Mouse (Mus musculus) intestine, embryonic 15.5 days (tissue): ENCODE measurements around the gene Pex5. TPM values are rescaled to one million over a fixed set of nuclear protein-coding genes. Genes with fewer than 3 reads are reported as not detected.

Source experiments
- ATAC-seq: fragments of 200-750 bp; cut with Nextera tagmentation; 2 replicates; pipeline ENCODE4 v1.8.0; 2017; ENCODE audit warnings: moderate TSS enrichment, moderate library complexity
- H3K27ac ChIP-seq: fragments of 300-500 bp; sonication (generic); 2 replicates; pipeline ENCODE4 v1.5.1; 2015; ENCODE audit warnings: mild to moderate bottlenecking, inconsistent platforms
- H3K27me3 ChIP-seq: fragments of 300-500 bp; sonication (generic); replicated peaks from 2 replicates; pipeline ENCODE4 v1.6.1; 2015; ENCODE audit warnings: inconsistent platforms
- H3K36me3 ChIP-seq: fragments of 300-500 bp; sonication (generic); 2 replicates; pipeline ENCODE4 v1.6.1; 2015; ENCODE audit warnings: inconsistent platforms
- H3K4me1 ChIP-seq: fragments of 300-500 bp; sonication (generic); replicated peaks from 2 replicates; pipeline ENCODE4 v1.6.1; 2015; ENCODE audit warnings: inconsistent platforms
- H3K4me2 ChIP-seq: fragments of 300-500 bp; sonication (generic); replicated peaks from 2 replicates; pipeline ENCODE4 v1.6.1; 2015; ENCODE audit warnings: mild to moderate bottlenecking, inconsistent platforms
- H3K4me3 ChIP-seq: fragments of 300-500 bp; sonication (generic); replicated peaks from 2 replicates; pipeline ENCODE4 v1.5.1; 2015; ENCODE audit warnings: inconsistent platforms
- H3K9ac ChIP-seq: fragments of 300-500 bp; sonication (generic); 2 replicates; pipeline ENCODE4 v1.6.1; 2015; ENCODE audit warnings: inconsistent platforms
- H3K9me3 ChIP-seq: fragments of 300-500 bp; sonication (generic); 2 replicates; pipeline ENCODE4 v1.6.1; 2016; ENCODE audit warnings: inconsistent platforms
- WGBS: fragments of 180-500 bp; shearing (Covaris S2); methylation state at CpG from one replicate; pipeline ENCODE4 v1.1.7; 2015; 5-methylcytosine and 5-hydroxymethylcytosine counted together
- polyA plus RNA-seq: library from polyadenylated mRNA; unstranded; fragments of >200 nt; fragmentation: Nextera tagmentation; extraction: Ambion mirVana; gene quantifications from 2 replicates; pipeline ENCODE4 v1.2.1, GENCODE M21; 2015

Gene Pex5
- polyA plus RNA-seq, 1 experiment from 2014 or later = 41.8 TPM

DNA sequence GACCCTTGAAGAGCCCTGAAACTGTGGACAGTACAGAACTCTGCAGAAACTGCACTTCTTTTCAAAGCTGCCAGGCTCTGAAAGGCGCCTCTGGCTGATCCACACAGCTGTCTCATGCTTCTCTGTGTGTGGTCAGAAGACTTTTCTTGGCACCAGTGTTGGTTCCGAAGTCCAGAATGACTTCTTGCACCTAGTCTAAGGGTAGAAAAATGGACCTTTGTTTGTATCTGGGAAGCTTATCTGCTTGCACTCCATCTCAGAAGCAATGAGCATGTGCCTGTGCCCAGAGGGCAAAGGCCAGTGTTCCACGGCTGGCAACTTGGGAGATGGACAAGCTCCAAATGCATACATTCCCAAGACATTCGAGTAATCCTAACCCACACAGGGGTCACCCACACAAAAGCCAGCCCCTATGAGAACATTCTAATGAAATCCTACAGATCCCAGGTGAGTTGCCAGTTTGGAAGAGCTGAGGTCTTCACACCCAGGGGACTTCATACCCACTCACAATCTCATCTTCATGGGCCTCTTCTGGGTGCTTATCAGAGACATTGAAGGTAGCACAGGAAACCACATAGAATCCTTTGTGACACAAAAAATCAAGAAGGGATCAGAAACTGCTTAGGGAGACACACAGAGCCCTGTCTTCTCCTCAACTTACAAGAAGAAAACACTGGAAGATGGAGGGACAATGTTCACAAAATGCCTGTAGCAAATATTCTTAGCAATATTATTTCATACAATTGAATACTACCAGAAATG is 37.2 kb downstream of the Pex5 start:
- no peaks in the 10 kb centered on the region for H3K4me1 ChIP-seq
- ATAC-seq = peak; percentile 83
- no peak overlapping the region for H3K9ac ChIP-seq
- no peak overlapping the region for H3K4me2 ChIP-seq
- no peak overlapping the region for H3K4me3 ChIP-seq
- H3K27ac ChIP-seq = no peak overlapping the region
- no peaks in the 10 kb centered on the region for H3K9me3 ChIP-seq
- no peaks in the 10 kb centered on the region for H3K36me3 ChIP-seq
- H3K27me3 ChIP-seq = no peaks in the 10 kb centered on the region
- 60% methylated on average over 4 of the region's 4 CpGs for WGBS

DNA sequence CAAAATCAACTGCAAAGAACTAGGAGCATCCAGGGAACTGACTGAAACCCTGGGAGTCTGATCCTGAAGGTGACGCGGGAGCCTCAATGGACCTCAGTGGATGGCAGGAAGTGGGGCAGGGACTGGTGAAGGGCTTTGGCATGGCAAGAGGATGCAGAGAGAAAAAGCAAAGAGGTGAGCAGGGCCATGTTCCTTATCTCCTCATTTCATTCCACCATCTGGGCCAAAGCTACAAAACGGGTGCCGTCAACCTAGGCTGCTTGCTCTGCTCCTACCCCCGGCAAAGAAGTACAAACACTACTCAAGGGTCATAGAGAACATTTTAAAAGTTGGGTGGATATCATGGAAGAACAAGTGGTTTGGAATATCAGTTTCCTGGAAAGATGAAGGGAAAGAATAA is 38.6 kb downstream of the Pex5 start:
- WGBS = 85% methylated on average over 5 of the region's 5 CpGs
- Histone ChIP-seq H3K27ac (no peak overlapping the region), H3K4me3 (no peak overlapping the region), H3K9ac (no peak overlapping the region), H3K9me3 (no peaks in the 10 kb centered on the region), H3K27me3 (no peaks in the 10 kb centered on the region), H3K4me1 (no peaks in the 10 kb centered on the region), H3K4me2 (no peak overlapping the region), H3K36me3 (no peaks in the 10 kb centered on the region)
- no peak for ATAC-seq

DNA sequence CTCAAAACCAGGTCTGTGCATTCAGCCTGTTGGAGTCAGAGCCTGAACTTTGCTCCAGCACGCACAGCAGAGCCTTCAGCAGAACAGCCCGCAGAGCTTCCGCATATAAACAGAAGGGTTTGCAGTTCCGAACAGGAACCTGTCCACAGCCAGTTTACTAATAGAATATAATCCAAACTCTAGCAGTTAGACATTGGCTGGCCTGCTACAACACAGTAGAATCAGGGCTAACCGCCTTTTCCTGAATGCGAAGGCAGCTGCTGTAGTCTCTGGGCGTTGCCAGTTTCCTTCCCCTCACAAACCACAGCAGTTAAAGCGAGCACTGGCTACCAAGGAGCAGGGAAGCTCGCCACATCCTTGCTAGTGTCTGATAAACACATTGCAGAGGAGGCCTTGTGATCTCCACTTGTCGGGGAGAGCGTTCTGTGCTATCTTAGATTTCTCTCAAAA is 39.4 kb downstream of the Pex5 start:
- no peak overlapping the region for H3K4me2 ChIP-seq
- no peak overlapping the region for H3K4me3 ChIP-seq
- H3K4me1 ChIP-seq = no peaks in the 10 kb centered on the region
- no peaks in the 10 kb centered on the region for H3K36me3 ChIP-seq
- 60% methylated on average over 11 of the region's 11 CpGs for WGBS
- no peaks in the 10 kb centered on the region for H3K9me3 ChIP-seq
- H3K9ac ChIP-seq = no peak overlapping the region
- no peak overlapping the region for H3K27ac ChIP-seq
- peak; percentile 68 for ATAC-seq
- no peaks in the 10 kb centered on the region for H3K27me3 ChIP-seq

DNA sequence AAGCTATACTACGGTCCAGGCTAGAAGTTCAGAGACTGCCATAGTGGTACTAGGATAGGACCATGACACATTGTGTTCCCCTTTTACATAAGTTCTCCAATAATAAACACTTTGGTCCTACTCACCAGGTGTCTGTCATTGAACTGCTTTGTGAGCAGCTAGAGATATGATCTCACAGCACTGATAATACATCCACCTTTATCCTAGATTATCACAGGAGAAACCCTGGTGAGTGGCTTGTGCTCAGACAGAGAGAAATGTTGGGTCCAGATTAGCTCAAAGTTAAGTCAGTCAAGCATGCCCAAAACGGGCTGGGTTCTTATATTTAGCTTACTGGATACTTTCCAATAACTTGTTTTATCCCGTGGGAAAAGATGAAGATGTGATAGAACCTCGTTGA is 40.2 kb downstream of the Pex5 start:
- Histone ChIP-seq H3K4me2 (no peak overlapping the region), H3K9ac (no peak overlapping the region), H3K4me3 (no peak overlapping the region), H3K9me3 (no peaks in the 10 kb centered on the region), H3K4me1 (no peaks in the 10 kb centered on the region), H3K27ac (no peak overlapping the region), H3K36me3 (no peaks in the 10 kb centered on the region), H3K27me3 (no peaks in the 10 kb centered on the region)
- ATAC-seq = no peak
- WGBS = 79% methylated on average over 4 of the region's 4 CpGs

DNA sequence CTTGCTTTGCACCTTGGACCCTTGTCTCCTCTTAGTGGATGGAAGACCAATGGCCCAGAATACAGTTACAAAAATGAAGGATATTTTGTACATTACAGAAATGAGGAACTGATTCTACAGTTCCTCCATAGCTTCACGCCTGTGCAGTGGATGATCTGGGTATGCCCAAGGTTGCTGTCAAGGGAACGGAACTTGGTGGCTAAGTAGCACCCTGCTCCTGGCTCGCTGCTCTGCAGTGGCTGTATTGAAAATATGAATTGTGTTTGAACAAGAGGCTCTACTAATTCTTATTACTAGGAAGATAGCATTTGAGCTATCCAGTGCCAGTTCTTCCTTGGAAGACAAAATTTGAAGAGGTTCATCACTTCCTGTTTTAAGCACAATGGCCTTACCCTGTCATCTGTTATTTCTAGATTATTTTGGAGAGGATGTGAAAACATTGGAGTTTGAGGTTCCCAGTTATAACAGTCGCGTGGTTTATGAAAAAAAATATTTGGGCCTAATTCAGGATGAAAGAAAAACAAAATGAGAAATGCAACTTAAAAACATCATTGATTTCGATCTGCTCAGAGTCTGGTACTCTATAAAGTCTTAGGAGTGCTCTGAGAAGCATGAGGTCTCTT is 41.2 kb downstream of the Pex5 start:
- Histone ChIP-seq H3K4me2 (no peak overlapping the region), H3K36me3 (no peaks in the 10 kb centered on the region), H3K4me1 (no peaks in the 10 kb centered on the region), H3K4me3 (no peak overlapping the region), H3K9ac (no peak overlapping the region), H3K27me3 (no peaks in the 10 kb centered on the region), H3K9me3 (no peaks in the 10 kb centered on the region), H3K27ac (no peak overlapping the region)
- WGBS = 81% methylated on average over 6 of the region's 6 CpGs
- no peak for ATAC-seq

DNA sequence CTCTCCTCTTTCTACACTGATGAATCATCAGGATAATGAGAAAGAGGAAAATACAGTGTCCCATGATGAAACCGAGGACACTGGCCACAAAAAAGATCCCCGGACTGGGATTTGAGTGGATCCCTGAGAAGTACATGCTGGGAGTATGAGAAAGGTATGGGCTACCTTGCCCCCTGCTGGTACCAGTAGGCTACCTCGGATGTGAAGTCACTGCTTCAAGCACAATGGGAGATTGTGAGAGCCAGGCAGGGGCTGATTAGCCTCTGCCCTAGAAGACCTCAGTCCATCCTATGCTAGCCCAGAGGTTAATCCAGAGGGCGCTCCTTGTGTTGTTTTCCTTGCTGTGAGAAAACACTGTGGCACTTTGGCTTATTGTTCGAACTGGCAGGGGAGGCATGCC is 50.5 kb downstream of the Pex5 start:
- no peaks in the 10 kb centered on the region for H3K36me3 ChIP-seq
- no peaks in the 10 kb centered on the region for H3K27me3 ChIP-seq
- H3K27ac ChIP-seq = no peak overlapping the region
- no peaks in the 10 kb centered on the region for H3K4me1 ChIP-seq
- no peak for ATAC-seq
- no peak overlapping the region for H3K4me3 ChIP-seq
- H3K9ac ChIP-seq = no peak overlapping the region
- H3K4me2 ChIP-seq = no peak overlapping the region
- WGBS = 57% methylated on average over 5 of the region's 5 CpGs
- H3K9me3 ChIP-seq = no peaks in the 10 kb centered on the region

DNA sequence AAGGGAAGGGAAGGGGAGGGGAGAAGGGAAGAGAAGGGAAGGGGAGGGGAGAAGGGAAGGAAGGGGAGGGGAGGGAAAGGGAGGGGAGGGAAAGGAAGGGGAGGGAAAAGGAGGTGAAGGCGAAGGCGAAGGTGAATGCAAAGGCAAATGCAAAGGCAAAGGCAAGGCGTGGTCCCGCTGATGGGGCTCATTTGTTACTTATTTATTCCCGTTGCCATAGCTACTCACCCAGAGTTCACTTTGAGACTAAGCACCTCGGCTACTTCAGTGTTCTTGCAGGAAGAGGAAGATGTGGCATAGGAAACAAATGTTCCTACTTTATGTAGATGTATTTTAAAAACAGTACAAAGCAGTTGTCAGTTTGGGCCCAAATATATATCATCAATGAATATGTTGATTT is 54.3 kb downstream of the Pex5 start:
- H3K36me3 ChIP-seq = no peaks in the 10 kb centered on the region
- no peak overlapping the region for H3K27ac ChIP-seq
- no peak overlapping the region for H3K4me2 ChIP-seq
- H3K4me1 ChIP-seq = no peaks in the 10 kb centered on the region
- WGBS = 49% methylated on average over 6 of the region's 6 CpGs
- H3K9me3 ChIP-seq = no peaks in the 10 kb centered on the region
- H3K9ac ChIP-seq = no peak overlapping the region
- no peak overlapping the region for H3K4me3 ChIP-seq
- no peaks in the 10 kb centered on the region for H3K27me3 ChIP-seq
- no peak for ATAC-seq

DNA sequence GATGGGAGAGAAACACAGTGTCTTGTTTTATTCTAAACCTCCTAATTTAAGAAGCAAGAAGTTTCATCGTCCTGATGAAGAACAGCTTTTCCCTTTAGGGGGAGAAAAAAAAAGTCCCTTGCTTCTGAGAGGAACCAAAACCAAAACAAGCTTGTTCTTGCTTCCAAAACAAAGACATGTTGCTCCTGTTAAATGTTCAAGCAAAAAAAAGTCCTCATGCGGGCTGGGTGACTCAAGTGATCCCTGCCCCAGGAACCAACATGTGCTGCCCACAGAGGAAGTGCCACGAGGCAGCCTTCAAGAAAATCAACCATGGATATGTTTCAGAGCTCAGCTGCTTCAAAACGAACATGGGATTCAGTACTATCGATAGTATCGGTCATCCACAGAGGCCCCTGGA is 55.9 kb downstream of the Pex5 start:
- 78% methylated on average over 6 of the region's 6 CpGs for WGBS
- Histone ChIP-seq H3K9ac (no peak overlapping the region), H3K4me2 (no peak overlapping the region), H3K4me3 (no peak overlapping the region), H3K36me3 (no peaks in the 10 kb centered on the region), H3K9me3 (no peaks in the 10 kb centered on the region), H3K27me3 (no peaks in the 10 kb centered on the region), H3K4me1 (no peaks in the 10 kb centered on the region), H3K27ac (no peak overlapping the region)
- ATAC-seq = no peak

DNA sequence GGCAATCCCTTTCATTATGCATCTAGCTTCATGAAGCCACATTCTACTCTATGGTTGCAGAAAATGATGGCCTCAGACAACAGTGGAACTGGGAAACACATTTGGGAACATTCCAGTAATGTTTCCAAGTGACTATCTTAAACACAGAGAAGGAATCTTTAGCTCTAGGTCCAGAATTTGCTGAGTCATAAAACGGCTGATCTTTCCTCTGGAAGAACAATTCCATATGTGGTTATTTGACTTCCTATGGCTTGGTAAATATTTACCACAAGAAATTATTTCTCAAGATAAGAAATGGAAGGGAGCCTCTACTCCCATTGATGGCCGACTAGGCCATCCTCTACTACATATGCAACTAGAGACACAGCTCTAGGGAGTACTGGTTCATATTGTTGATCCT is 61.6 kb downstream of the Pex5 start:
- no peak overlapping the region for H3K4me2 ChIP-seq
- H3K27me3 ChIP-seq = no peaks in the 10 kb centered on the region
- H3K27ac ChIP-seq = no peak overlapping the region
- H3K9me3 ChIP-seq = no peaks in the 10 kb centered on the region
- 61% methylated on average over 2 of the region's 2 CpGs for WGBS
- no peak for ATAC-seq
- H3K9ac ChIP-seq = no peak overlapping the region
- H3K36me3 ChIP-seq = no peaks in the 10 kb centered on the region
- H3K4me1 ChIP-seq = no peaks in the 10 kb centered on the region
- no peak overlapping the region for H3K4me3 ChIP-seq

Other genes with a start within 250 kb of the Pex5 start
- not detected in 2 replicates for gene Vmn2r27, start 183.2 kb downstream of the Pex5 start, polyA plus RNA-seq
- 0.48 and 0.51 TPM in 2 replicates for gene Cd163, start 110.4 kb downstream of the Pex5 start, polyA plus RNA-seq
- 4.7 and 5.4 TPM in 2 replicates for gene Clstn3, start 49.7 kb upstream of the Pex5 start, polyA plus RNA-seq
- 2.3 and 2.5 TPM in 2 replicates for gene C1rl, start 78.0 kb upstream of the Pex5 start, polyA plus RNA-seq
- 3.6 and 4.0 TPM in 2 replicates for gene C1ra, start 97.3 kb upstream of the Pex5 start, polyA plus RNA-seq
- 5.4 and 5.8 TPM in 2 replicates for gene C1s1, start 127.3 kb upstream of the Pex5 start, polyA plus RNA-seq
- gene C1rb, start 155.2 kb upstream of the Pex5 start, polyA plus RNA-seq = not detected in 2 replicates
- not detected in 2 replicates for gene C1s2, start 221.0 kb upstream of the Pex5 start, polyA plus RNA-seq
- gene Lpcat3, start 248.0 kb upstream of the Pex5 start, polyA plus RNA-seq = 134 and 145 TPM in 2 replicates